Mouse (Mus musculus) embryo, embryonic 10 days (tissue): ENCODE measurements around the gene Cd80.
A peak's percentile ranks its signal among the peaks of the same experiment; 100 is the strongest.
"Not testable (repeated sequence)": the region's sequence is repeated elsewhere in the genome, so short reads cannot be mapped to it uniquely, and the experiment has no call there.

Experiments
- DNase-seq: peaks from one replicate; pipeline ENCODE4 v3.0.0-alpha.2; 2015; ENCODE audit warnings: low spot score

Gene Cd80

DNA sequence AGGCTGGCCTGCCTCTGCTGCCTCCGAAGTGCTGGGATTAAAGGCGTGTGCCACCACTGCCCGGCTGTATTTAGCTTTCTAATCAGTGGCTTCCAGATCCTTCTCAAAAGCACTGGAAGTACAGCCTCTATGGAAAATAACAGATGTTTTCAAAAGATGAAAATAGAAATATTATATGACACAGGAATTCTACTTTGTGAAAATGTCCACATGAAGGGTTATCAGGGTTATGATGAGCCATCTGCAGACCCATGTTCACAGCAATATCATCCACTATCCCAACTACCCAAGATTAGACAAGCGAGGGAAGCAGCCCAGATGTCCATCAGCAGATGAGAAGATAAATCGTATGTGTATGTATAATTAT is 17.1 kb downstream of the Cd80 start:
- DNase-seq: no peak

DNA sequence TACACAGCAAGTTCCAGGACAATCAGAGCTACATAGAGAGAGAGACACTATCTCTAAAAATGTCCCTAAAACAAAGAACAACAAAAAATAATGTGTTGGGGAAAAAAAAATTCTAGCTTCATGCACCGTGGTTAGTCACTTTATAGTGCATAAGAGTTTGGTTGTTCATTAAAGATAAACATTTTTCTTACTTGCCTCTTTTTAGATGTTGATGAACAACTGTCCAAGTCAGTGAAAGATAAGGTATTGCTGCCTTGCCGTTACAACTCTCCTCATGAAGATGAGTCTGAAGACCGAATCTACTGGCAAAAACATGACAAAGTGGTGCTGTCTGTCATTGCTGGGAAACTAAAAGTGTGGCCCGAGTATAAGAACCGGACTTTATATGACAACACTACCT is 18.3 kb downstream of the Cd80 start:
- no peak for DNase-seq

DNA sequence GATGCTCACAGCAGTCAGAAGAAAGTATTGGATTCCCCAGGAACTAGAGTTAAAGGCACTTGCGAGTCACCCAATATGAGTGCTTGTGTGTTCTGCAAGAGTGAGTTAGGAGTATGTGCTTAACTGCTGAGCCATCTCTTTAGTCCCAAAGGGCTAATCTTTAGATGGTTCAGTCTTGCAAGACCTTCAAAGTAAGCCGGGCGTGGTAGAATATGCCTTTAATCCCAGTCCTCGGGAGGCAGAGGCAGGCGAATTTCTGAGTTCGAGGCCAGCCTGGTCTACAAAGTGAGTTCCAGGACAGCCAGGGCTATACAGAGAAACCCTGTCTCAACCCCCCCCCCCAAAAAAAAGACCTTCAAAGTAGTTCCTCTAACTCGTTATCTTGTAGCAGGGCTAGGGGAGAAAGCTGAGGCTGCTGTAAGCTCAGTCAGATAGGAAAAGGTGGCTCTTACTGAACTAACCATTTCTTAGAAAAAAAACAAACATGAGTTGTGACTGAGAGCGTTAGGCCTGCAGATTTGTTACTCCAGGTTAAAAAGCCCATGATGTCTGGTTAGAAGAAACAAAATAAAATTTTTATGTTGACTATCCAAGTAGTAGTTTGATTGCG is 19.4 kb downstream of the Cd80 start:
- DNase-seq: no peak

DNA sequence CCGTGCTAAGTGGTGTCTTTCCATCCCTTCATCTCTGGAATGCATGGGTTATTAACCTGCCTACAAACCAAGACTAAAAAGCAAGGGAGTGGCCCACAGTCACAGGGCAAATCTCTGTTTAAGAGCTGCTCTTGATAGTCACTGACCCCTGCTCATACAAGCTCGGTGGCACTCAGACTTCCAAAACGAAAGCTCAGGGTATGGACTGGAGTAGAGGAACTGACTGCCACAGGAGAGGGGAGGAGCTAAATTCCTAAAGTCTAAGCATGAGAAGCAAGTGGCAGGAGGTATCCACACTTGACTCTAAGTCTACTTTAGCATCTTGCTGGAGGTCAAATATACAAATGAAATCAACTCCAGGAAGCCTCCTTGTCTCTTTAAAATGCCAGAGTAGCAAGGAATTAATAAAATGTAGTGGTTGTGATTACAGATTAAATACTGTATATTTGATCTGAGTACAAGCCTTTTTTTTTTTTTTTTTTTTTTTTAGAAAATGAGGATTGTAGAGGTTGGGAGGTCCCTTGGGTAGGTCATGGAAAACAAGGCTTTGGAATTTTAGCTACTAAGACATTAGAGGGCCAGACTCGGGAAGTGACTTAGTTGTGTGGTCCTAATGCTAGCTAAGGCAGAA is 20.4 kb downstream of the Cd80 start:
- no peak for DNase-seq

DNA sequence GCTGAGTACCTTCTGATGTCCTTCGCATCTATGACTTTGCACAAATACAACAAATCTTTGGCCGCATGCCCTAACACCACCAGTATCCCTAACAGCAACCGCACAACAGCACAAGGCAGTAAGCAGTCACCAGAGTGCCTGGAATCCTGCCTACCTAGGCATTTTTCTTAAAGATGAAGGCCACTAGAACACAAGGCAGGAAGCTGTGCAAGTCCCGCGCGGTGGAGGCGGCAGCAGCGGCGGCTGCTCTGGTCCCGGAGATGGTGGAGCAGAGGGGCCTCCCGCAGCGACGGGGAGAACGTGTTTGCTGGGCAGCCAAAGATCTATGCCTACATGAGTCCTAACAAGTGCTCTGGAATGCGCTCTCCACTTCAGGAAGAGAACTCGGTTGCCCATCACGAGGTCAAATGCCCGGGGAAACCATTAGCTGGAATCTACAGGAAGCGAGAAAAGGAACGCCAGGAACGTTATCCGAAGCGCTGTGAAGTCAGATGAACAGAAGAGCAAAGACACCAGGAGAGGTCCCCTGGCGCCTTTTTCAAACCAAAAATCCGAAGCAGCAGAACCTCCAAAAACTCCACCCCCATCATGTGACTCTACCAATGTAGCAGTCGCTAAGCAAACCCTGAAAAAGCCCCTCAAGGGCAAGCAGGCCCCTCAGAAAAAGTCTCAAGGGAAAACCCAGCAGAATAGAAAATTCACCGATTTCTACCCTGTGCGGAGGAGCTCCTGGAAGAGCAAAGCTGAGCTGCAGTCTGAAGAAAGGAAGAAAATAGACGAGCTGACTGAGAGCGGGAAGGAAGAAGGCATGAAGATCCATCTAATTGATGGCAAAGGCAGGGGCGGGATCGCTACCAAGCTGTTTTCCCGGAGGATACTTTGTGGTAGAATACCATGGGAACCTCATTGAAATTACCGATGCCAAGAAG is 21.2 kb downstream of the Cd80 start:
- peak; percentile 62 for DNase-seq

DNA sequence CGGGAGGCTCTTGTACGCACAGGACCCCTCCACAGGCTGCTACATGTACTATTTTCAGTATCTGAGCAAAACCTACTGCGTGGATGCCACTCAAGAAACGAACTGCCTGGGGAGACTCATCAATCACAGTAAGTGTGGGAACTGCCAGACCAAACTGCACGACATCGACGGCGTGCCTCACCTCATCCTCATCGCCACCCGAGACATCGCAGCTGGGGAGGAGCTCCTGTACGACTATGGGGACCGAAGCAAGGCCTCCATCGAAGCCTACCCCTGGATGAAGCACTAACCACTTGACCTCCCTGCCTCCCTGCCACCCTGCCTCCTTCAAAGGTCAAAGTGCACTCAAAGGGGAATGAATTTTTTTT is 21.9 kb downstream of the Cd80 start:
- DNase-seq: not testable (repeated sequence)

DNA sequence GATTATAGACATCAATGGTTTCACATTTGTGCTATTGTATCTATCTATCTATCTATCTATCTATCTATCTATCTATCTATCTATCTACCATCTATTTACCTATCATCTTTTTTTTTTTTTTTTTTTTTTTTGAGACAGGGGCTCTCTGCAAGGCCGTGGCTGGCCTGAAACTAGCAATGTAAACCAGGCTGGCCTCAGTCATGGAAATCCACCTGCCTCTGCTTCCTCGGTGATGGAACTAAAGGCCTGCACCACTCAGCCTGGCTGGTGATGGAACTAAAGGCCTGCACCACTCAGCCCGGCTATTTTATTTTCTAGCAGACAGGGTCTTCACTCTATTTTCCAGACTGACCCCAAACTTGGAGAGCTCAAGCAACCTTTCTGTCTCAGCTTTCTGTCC is 22.9 kb downstream of the Cd80 start:
- DNase-seq: no peak

DNA sequence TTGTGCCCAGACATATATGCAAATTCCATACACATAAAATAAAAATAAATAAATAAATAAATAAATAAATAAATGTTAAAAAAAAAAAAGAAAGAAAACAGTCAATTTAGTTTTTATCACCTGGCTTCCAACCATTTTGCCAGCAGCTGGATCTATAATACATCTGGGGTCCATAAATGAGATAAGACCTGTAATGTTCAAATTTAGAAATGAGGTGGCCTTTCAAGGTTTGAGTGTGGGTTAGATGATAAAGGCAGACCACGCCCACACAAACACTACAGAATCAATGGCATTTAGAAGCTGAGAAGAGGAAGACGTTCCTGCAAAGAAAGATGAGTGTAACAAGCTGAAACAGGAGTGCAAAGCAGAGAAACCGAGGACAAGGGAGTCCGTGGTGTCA is 26.0 kb downstream of the Cd80 start:
- DNase-seq: no peak

DNA sequence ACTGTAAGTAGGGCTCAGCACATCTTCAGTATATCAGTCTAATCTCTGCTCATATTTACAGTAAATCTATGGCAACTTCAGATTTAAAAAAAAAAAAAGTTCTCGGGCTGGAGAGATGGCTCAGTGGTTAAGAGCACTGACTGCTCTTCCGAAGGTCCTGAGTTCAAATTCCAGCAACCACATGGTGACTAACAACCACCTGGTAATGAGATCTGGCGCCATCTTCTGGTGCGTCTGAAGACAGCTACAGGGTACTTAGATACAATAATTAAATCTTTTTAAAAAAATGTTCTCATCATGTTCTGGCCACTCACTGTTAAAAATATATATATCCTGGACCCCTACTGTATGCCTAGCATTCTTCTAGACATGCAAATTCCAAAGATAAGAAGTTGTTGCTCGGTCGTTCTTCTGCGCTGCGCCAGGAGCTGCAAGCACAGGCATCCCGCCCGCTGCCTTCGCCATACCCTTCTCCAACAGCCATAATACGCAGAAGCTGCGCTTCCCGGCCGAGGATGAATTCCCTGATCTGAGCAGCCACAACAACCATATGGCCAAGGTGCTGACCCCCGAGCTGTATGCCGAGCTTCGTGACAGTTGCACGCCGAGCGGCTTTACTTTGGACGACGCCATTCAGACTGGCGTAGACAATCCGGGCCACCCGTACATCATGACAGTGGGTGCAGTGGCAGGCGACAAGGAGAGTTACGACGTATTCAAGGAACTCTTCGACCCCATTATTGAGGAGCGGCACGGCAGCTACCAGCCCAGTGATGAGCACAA is 27.6 kb downstream of the Cd80 start:
- peak; percentile 65 for DNase-seq

DNA sequence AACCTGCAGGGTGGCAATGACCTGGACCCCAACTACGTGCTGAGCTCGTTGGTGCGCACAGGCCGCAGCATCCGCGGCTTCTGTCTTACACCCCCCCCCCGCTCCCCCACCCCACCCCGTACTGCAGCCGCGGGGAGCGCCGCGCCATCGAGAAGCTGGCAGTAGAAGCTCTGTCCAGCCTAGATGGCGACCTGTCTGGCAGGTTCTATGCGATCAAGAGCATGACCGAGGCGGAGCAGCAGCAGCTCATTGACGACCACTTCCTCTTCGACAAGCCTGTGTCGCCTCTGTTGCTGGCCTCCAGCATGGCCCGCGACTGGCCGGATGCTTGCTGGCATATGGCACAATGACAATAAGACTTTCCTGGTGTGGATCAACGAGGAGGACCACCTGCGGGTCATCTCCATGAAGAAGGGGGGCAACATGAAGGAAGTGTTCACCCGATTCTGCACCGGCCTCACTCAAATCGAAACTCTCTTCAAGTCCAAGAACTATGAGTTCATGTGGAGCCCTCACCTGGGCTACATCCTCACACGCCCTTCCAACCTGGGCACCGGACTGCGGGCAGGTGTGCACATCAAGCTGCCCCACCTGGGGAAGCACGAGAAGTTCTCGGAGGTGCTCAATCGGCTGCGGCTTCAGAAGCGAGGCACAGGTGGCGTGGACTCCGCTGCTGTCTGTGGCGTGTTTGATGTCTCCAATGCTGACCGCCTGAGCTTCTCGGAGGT is 28.4 kb downstream of the Cd80 start:
- DNase-seq: no peak

DNA sequence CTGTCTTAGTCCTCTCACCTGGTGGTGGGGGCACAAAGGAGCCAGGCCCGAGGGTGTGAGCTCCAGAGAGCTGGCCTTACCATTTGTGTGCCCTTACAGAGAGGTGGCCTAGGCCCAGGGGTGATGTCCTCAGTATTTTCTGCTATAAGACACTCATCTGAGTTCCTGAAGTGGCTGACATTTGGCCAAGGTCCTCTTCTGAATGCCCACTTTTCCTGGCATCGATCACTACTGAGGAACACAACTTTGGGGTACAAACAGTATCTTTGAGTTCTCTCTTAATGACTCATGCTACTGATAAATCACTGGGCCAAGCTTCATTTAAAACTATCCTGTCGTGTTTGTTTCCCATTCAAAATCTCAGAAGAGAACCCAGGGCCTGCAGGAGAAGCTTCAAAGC is 37.2 kb downstream of the Cd80 start:
- no peak for DNase-seq

DNA sequence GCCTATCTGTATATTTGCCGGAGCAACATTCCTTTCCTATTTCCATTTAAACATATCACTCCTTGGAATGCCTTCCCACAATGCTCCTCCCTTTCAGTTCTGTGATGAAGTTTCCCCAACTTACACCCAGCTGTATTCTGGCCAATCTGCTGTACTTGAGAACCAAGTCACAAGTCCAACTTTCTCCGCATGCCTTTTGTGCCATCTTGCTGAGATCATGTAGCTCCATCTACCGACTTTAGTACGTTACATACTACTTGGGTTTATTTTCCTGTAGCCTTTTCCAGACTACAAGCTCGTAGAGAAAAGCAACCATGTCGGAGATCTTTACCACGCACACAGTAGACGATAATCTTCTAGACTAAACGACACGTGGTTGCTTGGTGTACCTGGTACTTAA is 38.5 kb downstream of the Cd80 start:
- DNase-seq: no peak

DNA sequence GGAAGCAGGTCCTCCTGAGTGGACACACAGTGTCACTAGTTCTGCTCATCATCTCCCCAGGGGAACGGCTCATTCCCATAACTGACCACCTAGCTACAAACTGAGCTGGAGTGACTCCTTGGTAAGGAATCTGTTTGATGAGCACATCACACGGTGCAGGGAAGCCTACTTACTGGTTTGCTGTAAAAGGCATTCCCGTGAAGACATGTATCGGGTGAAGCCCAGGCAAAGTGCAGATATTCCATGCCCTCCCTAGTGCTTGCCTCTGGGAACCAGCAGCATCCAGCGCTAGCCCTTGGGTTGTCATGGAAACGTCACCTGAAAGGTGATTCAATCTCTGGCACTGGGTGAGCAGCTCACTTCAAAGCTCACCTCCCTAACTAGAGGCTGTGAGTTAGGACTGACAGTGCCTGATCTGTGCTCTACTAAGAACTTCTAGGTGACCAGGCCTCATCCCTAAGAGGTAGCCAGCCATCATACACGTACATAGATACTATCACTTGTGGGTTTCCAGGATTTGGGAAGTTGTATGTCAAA is 41.3 kb downstream of the Cd80 start:
- DNase-seq: no peak

DNA sequence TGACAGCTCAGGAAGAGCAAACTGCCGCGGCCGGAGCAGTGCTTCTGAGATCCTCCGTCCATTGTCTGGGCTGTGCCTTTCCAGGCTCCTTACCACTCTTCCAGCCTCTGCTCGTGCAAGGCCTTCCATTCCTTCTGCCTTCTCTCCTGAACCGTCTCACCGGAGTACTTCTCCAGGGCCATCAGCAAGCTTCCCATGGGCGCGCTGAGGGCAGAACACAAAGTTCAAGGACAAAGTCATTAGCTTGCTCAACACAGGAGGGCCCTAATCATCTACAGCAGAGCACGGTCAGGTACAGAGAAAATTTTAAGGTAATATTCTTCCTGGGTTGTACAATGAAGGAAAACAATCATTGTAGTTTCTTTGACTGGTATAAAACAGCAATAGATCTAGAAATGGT is 47.1 kb downstream of the Cd80 start:
- DNase-seq: no peak

DNA sequence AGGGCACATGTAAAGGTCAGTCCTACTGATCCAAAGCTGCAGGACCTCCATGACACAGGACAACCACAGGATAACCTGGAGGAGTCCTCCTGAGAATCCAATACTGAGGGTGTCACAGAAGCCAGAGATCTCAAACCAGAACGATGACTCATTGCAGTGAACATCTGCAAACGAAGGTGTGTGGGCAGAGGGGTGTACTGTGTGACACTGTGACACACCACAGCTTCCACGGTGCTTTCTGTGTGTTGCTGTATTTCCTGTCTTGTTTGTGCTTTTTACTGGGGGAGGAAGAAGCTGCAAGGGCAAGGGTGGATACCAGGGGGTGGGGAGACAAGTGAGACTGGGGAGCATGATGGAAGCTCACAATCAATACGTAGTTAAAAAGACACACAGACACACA is 48.2 kb downstream of the Cd80 start:
- DNase-seq: no peak

DNA sequence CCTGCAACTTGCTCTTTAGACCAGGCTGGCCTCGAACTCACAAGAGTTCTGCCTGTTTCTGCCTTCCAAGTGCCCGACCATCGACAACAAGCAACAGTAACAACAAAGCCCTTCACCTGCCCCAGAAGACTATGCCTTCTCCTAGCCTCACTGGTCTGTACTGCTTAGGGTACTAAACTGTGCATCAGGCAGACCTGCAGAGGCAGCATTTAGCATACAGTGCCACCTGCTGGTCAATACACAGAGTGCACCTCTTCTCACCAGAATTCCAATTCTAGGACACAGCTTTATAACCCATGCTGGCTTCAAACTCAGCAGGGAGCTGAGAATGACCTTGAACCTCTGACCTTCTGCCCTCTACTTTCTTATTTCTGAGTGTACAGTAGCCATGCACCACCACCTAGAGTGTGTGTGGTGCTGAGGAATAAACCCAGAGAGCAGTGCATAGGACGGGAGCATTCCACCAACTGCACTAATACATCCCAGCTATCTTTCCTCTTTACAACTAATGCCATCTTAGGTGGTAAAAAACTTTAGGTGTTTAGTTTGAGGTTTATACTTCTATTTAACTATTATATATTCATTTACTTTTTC is 50.8 kb downstream of the Cd80 start:
- DNase-seq: peak; percentile 89

DNA sequence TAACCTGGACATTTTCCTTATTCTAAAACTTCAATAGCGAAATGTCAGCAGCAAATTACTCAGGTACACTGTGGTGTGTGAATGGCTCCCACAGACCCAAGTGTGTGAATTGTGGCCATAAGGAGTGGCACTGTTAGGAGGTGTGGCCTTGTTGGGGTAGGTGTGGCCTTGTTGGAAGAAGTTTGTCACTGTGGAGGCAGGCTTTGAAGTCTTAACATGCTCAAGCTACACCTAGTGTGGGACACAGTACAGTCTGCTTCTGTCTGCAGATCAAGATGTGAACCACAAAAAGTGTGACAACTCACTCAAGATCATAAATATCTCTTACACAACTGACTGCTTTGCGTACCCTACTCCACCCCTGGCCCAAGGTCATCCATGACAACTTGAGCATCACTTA is 55.5 kb downstream of the Cd80 start:
- no peak for DNase-seq

DNA sequence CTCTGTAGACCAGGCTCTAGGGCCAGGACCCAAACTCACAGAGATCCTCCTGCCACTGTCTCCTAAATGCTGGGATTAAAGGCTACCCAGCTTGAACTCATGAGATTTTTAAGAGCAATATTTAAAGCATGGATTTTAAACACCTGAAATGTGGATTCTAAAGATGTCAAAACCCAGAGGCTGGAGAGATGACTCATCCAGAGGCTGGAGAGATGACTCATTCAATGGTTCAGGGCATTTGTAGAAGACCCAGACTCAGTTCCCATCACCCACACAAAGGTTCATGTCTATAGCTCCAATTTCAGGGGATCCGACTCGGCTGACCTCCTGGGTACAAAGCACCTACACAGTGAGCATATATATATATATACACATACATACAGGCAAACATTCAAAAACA is 63.8 kb downstream of the Cd80 start:
- no peak for DNase-seq

DNA sequence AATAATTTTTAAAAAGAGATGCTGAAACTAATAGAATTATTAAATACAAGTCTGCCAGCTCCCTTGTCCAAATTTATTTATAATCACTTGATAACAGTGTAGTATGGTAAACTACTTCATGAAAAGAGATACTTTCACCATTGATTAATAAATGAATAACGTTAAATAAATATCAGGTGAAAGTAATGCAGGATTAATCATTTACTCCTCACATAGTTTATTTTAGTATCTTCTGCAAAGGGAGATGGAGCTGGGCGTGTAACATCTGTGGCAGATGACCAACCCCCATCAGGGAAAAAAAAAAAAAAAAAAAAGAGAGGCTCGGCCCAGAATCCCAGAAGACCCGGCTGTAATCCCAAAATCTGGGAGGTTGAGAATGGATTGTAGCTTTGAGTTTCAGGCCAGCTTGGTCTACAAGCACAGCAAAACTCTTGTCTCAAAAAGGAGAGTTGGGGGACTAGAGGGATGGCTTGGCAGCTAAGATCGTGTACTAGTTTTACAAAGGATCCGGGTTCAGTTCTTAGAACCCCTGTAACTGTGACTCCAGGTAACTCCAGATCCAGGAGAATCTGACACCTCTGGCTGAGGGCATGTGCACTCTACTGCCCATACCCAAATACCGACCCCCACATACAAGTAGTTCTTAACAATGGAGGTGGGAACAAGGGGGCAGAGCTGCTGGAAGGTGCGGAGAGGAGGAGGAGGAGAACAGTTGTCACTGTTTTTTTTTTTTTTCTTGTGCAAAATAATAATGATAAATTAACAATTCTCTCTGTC is 66.0 kb downstream of the Cd80 start:
- DNase-seq: peak; percentile 14
